Mouse (Mus musculus) neutrophil, adult 5-6 weeks (primary cell): ENCODE results near the gene Acot3. TPM values are rescaled to one million over a fixed set of nuclear protein-coding genes. Genes with fewer than 3 reads are reported as not detected.
A peak's percentile ranks its signal among the peaks of the same experiment; 100 is the strongest.
"Not testable (repeated sequence)": the region's sequence is repeated elsewhere in the genome, so short reads cannot be mapped to it uniquely, and the experiment has no call there.

Experiments
- ATAC-seq: fragments of 151-379, 151-347 bp; 2 replicates; pipeline ENCODE4 v1.8.0; 2017; ENCODE audit warnings: mild to moderate bottlenecking, moderate TSS enrichment; ENCODE audit not compliant: insufficient number of reproducible peaks, poor library complexity, low FRiP score, severe bottlenecking; ENCODE audit errors: extremely low read depth
- total RNA-seq: library from RNA; stranded (forward); fragments of 200-1000 nt; gene quantifications from 2 replicates; pipeline ENCODE4 v1.2.3, GENCODE M21; 2017

The Acot3 gene
- total RNA-seq, 1 experiment from 2014 or later, result not detected

DNA sequence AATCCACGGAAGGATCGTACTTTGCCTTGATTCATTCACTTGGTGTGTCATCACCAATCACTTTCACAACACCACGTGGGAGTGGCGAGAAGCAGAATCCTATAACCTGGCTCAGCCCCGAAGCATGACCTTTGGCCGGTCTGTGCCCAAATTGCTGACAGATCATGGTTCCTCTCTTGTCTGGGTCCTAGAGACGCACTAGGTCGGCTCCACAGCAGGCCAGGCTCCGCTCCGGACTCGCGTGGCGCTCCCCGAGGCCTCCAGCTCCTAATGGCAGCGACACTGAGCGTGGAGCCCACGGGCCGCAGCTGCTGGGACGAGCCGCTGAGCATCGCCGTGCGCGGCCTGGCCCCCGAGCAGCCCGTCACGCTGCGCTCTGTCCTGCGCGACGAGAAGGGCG lies 13.7 kb upstream of the Acot3 start, which contains the start of gene Acot4:
Gene Acot4, plus strand, starts transcription at position 139 of the 400 bp plus-strand sequence.
- ATAC-seq, result not testable (repeated sequence)

DNA sequence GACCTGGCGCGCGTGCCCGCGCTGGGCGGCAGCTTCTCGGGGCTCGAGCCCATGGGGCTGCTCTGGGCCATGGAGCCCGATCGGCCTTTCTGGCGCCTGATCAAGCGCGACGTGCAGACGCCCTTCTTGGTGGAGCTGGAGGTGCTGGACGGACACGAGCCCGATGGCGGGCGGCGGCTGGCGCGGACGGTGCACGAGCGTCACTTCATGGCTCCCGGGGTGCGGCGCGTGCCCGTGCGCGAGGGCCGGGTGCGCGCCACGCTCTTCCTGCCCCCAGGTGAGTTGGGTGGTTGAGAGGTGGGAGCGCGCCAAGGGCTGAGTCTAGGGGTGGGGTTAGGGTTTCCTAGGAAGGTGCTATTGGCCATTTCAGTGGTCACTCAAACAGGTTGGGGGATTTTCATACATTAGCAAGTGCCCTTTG lies 13.2 kb upstream of the Acot3 start, which contains the start of gene Gm49366:
Gene Gm49366, plus strand, starts transcription at position 245 of the 421 bp plus-strand sequence.
- ATAC-seq, result not testable (repeated sequence)

DNA sequence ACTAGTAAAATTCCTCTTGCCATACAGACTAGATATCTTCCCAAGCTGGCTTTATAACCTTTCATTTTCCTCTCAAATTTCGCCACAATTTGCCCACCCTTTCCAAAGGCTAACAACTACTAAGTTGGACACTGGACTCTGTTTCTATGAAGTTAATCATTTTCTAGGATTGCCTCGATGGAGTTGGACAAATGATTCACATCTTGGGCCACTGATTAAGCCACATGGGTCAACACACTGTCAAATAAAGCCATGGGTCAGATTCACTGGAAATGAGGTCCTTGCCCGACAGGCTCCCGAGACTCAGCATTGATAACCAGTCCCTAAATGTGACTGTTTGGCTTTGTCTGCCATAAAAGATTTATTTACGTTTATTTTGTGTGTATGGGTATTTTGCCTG lies 9.7 kb upstream of the Acot3 start:
- no peak for ATAC-seq

GRCm38 (mm10) chr12:84044045-84044444 lies 7.9 kb upstream of the Acot3 start:
- no peak for ATAC-seq

- ATAC-seq, result no peak
These were observed 5.0 kb upstream of the Acot3 start for GRCm38 (mm10) chr12:84046906-84047305.

- not testable (repeated sequence) for ATAC-seq
These were observed 1.2 kb upstream of the Acot3 start for GRCm38 (mm10) chr12:84050744-84051143.

GRCm38 (mm10) chr12:84052609-84053008 lies 665 bp downstream of the Acot3 start:
- ATAC-seq, result no peak

GRCm38 (mm10) chr12:84053173-84053572 lies 1.2 kb downstream of the Acot3 start:
- ATAC-seq, result no peak

DNA sequence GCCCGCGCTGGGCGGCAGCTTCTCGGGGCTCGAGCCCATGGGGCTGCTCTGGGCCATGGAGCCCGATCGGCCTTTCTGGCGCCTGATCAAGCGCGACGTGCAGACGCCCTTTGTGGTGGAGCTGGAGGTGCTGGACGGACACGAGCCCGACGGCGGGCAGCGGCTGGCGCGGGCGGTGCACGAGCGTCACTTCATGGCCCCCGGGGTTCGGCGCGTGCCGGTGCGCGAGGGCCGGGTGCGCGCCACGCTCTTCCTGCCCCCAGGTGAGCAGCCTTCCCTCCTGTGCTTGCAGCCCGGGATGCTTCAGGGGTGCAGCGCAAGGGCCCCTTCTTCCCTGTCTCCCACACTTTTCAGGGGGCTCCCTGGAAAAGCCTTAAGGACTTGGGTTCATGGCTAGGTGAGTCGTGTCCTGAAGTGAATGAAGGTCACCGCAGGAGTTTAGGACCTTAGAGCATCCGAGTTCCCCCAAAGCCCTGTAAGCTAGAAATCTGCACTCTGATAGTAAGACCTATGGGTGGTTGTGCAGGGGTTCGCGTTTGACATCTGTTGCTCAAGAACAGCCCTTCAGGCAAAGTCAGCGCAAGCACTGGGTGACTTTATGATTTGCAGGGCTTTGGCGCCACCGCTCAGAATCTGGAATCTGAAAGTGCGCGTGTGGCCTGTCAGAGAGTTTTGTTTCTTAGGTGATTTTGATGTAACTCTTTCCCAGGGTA lies 1.9 kb downstream of the Acot3 start:
- no peak for ATAC-seq

DNA sequence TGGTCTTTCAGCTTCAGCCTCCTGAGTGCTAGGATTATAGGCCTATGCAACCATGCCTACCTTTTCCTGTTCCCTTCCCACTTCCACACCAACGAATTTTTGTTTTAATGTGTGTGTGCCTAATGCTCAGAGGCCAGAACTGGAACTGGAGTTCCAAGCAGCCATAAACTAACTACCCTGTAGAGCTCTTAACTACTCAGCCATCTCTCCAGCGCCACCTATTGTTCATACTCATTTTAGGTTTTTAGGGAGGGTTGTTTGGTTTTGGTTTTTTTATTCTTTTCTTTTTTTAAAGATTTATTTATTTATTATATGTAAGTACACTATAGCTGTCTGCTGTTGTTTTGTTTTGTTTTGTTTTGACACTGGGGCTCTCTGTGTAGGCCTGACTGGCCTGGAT lies 9.0 kb downstream of the Acot3 start:
- peak; percentile 43; the same call in 1 of the 2 replicates for ATAC-seq

DNA sequence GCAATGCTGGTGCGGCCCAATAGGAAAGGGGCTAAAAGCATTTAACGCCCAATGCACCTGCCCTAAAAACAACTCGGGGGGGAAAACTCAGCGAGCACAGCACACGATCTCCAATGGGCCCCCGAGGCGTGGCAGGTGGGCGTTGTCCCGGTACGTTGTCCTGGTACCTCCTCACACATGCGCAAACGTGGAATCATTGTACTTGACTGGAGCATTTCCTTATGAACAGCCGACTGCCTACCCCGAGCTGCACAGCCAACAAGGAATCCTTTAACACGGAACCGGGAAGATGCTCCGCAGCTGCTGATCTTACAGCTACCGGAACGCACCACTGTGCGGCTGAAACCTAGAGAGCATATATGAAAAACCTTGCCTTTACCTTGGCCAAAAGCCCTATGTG lies 10.4 kb downstream of the Acot3 start:
- ATAC-seq, result no peak

- no peak for ATAC-seq
These were observed 11.3 kb downstream of the Acot3 start for GRCm38 (mm10) chr12:84063228-84063627.

- ATAC-seq, result no peak
These were observed 11.9 kb downstream of the Acot3 start for GRCm38 (mm10) chr12:84063833-84064232.

- no peak for ATAC-seq
These were observed 12.7 kb downstream of the Acot3 start for GRCm38 (mm10) chr12:84064621-84065020.

GRCm38 (mm10) chr12:84067752-84068151 lies 15.8 kb downstream of the Acot3 start:
- no peak for ATAC-seq

DNA sequence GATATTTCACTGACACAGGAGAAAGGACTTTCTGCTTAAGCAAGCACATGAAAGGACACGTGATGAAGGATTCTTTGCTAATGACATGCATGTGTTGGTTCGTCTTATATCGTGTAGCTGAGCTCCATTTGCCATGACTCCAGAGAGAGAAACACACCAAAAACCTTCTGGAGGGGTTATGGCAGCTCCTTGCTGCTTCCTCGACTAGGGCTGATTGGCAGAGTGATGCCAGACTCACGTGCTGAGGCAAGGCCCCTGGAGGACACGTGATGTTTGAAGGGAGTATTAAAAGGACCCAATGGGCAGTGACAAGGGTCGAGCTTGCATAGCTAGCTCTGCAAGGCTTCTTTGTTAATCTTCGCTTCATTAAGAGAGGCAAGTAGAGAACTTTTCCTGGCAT lies 16.4 kb downstream of the Acot3 start:
- no peak for ATAC-seq

DNA sequence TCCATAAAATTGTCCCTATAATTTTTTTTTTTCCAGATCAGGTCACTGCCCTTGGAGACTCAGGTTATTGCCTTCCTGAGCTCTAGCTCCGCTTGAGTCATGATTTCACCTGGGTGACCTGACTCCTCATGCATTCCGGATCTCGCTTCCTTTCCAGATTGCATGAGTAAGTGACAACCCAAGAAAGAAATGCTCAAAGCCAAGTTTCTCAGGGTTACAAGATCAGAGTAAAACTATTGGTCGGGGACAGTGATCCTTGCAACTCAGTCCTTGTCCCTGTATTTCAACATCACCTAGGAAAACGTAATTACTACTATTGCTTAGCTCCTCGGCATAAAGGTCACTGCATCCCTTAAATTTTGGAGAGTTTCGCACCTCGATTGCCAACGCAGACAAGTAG lies 17.0 kb downstream of the Acot3 start, which contains the start of gene Acot5:
Gene Acot5, plus strand, starts transcription at position 340 of the 400 bp plus-strand sequence.
- no peak for ATAC-seq

- ATAC-seq, result not testable (repeated sequence)
These were observed 17.6 kb downstream of the Acot3 start for GRCm38 (mm10) chr12:84069582-84069981.

- no peak for ATAC-seq
These were observed 19.8 kb downstream of the Acot3 start for GRCm38 (mm10) chr12:84071696-84072095.

GRCm38 (mm10) chr12:84077371-84077990 lies 25.5 kb downstream of the Acot3 start:
- no peak for ATAC-seq
